Mouse (Mus musculus): ENCODE measurements around the gene Ercc6l. TPM values are rescaled to one million over a fixed set of nuclear protein-coding genes. Genes with fewer than 3 reads are reported as not detected.

Ercc6l gene
- total and polyA plus RNA-seq, 3 experiments, result 1.2 to 40.9 (median 20.7) TPM

DNA sequence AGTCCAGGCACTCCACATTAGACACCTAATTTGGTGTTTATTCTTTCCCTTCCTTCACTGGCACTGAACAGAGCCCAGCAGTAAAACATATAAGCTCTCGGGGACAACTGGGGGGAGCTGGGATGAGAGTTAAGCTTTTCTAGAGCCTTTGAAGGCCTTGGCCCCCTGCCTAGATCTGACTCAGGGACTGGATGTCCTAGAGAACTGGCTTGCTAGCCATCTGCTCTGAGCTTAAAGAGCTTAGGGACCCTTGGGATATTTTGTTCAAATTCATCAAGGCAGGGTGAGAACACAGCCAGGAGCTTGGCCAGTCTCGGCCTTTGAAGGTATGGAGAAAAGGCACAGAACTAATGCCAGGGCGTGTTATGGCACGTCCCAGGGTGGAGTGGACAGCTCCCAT lies 6.6 kb upstream of the Ercc6l start:
- Histone ChIP-seq H3K27me3 (ENCODE audit: insufficient read depth, low read length) (peaks cover 4% of the 10 kb centered on the region; the same call in 1 of the 2 replicates), H3K4me3 (ENCODE audit: low read depth, low read length) (no peak overlapping the region), H3K9me3 (replicated peaks) (no peaks in the 10 kb centered on the region), H3K4me1 (ENCODE audit: insufficient read depth, low read depth, low read length) (no peaks in the 10 kb centered on the region; the same call in 1 of the 2 replicates), H3K36me3 (replicated peaks) (no peaks in the 10 kb centered on the region)
- no peak for DNase-seq (ENCODE audit: low spot score)
- no peak for ATAC-seq (ENCODE audit: extremely low read depth, insufficient number of reproducible peaks, low FRiP score, poor library complexity, severe bottlenecking)
- TF ChIP-seq TAL1 (conservative IDR thresholded peaks at IDR 0.05; ENCODE audit: low read depth, low read length) (no peak), CTCF (IDR thresholded peaks at IDR 0.05; ENCODE audit: low read depth, low read length) (no peak), GATA1 (IDR thresholded peaks at IDR 0.05; ENCODE audit: borderline replicate concordance, low read length) (no peak), POLR2AphosphoS5 (IDR thresholded peaks at IDR 0.05; ENCODE audit: insufficient replicate concordance, low read depth, low read length) (no peak), GATA2 (IDR thresholded peaks at IDR 0.05; ENCODE audit: borderline replicate concordance, low read depth, low read length) (no peak)

- Histone ChIP-seq H3K27me3 (ENCODE audit: insufficient read depth, low read length) (peaks cover 4% of the 10 kb centered on the region; the same call in 1 of the 2 replicates), H3K9me3 (replicated peaks) (no peaks in the 10 kb centered on the region), H3K36me3 (replicated peaks) (no peaks in the 10 kb centered on the region), H3K4me3 (ENCODE audit: low read depth, low read length) (no peak overlapping the region), H3K4me1 (ENCODE audit: insufficient read depth, low read depth, low read length) (no peaks in the 10 kb centered on the region; the same call in 1 of the 2 replicates)
- TF ChIP-seq POLR2AphosphoS5 (IDR thresholded peaks at IDR 0.05; ENCODE audit: insufficient replicate concordance, low read depth, low read length), result no peak
- ATAC-seq (ENCODE audit: extremely low read depth, insufficient number of reproducible peaks, low FRiP score, poor library complexity, severe bottlenecking), result no peak
- DNase-seq (ENCODE audit: low spot score), result no peak
Observed at GRCm38 (mm10) chrX:102163096-102163495, 6.2 kb upstream of the Ercc6l start.

GRCm38 (mm10) chrX:102160528-102160927 lies 3.6 kb upstream of the Ercc6l start:
- Histone ChIP-seq H3K36me3 (replicated peaks) (no peaks in the 10 kb centered on the region), H3K9me3 (replicated peaks) (no peaks in the 10 kb centered on the region), H3K27me3 (ENCODE audit: insufficient read depth, low read length) (no peaks in the 10 kb centered on the region), H3K4me1 (ENCODE audit: insufficient read depth, low read depth, low read length) (peaks cover 10% of the 10 kb centered on the region), H3K4me3 (ENCODE audit: low read depth, low read length) (no peak overlapping the region)
- no peak for ATAC-seq (ENCODE audit: extremely low read depth, insufficient number of reproducible peaks, low FRiP score, poor library complexity, severe bottlenecking)
- no peak for TF ChIP-seq GATA1 (IDR thresholded peaks at IDR 0.05; ENCODE audit: borderline replicate concordance, low read length)
- TF ChIP-seq GATA2 (IDR thresholded peaks at IDR 0.05; ENCODE audit: borderline replicate concordance, low read depth, low read length), result no peak
- no peak for TF ChIP-seq CTCF (IDR thresholded peaks at IDR 0.05; ENCODE audit: low read depth, low read length)
- no peak for TF ChIP-seq TAL1 (conservative IDR thresholded peaks at IDR 0.05; ENCODE audit: low read depth, low read length)
- TF ChIP-seq POLR2AphosphoS5 (IDR thresholded peaks at IDR 0.05; ENCODE audit: insufficient replicate concordance, low read depth, low read length), result no peak
- DNase-seq (ENCODE audit: low spot score), result no peak

DNA sequence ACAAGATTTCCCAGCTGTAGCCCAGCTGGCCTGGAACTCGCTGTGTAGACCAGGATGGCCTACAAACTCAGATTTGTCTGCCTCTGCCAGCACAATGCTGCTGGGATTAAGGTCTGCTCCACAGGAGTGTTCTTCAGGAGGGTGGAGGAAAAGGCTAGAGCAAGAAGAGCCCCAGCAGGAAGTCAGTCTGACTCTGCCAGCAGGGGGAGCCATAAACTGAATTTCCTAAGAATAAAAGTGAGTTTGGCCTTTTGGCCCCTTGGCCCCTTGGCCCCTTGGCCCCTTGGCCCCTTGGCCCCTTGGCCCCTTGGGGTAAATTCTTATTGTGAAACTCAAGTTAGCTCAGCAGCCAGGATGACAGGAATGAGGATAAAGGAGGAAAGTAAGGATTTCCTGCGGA lies 2.9 kb upstream of the Ercc6l start:
- H3K9me3 ChIP-seq (replicated peaks), result no peaks in the 10 kb centered on the region
- no peak for TF ChIP-seq GATA1 (IDR thresholded peaks at IDR 0.05; ENCODE audit: borderline replicate concordance, low read length)
- TF ChIP-seq TAL1 (conservative IDR thresholded peaks at IDR 0.05; ENCODE audit: low read depth, low read length), result no peak
- no peak for TF ChIP-seq CTCF (IDR thresholded peaks at IDR 0.05; ENCODE audit: low read depth, low read length)
- TF ChIP-seq GATA2 (IDR thresholded peaks at IDR 0.05; ENCODE audit: borderline replicate concordance, low read depth, low read length), result no peak
- no peak for TF ChIP-seq POLR2AphosphoS5 (IDR thresholded peaks at IDR 0.05; ENCODE audit: insufficient replicate concordance, low read depth, low read length)
- H3K36me3 ChIP-seq (replicated peaks), result no peaks in the 10 kb centered on the region
- no peak overlapping the region for H3K4me3 ChIP-seq (ENCODE audit: low read depth, low read length)
- DNase-seq (ENCODE audit: low spot score), result no peak
- peaks cover 10% of the 10 kb centered on the region for H3K4me1 ChIP-seq (ENCODE audit: insufficient read depth, low read depth, low read length)
- ATAC-seq (ENCODE audit: extremely low read depth, insufficient number of reproducible peaks, low FRiP score, poor library complexity, severe bottlenecking), result no peak
- no peaks in the 10 kb centered on the region for H3K27me3 ChIP-seq (ENCODE audit: insufficient read depth, low read length)

DNA sequence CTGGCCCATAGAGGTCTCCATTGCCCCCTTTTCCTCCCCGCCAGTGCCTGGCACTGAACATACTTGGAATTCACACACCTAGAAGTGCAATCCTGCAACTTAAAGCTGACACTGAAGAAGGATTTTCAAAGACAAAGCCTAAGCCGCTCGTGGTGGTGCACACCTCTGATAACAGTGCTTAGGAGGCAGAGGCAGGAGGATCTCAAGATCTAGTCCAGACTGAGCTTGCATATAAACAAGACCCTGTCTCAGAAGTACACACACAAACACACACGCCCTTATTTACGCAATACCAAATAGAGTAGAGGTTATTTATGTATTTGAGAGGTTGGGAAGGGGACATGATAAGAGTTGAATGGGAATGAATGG lies 516 bp upstream of the Ercc6l start:
- Histone ChIP-seq H3K9me3 (replicated peaks) (no peaks in the 10 kb centered on the region), H3K4me3 (ENCODE audit: low read depth, low read length) (peak overlapping the region; percentile 63), H3K27me3 (ENCODE audit: insufficient read depth, low read length) (no peaks in the 10 kb centered on the region), H3K4me1 (ENCODE audit: insufficient read depth, low read depth, low read length) (peaks cover 15% of the 10 kb centered on the region), H3K36me3 (replicated peaks) (peaks cover 12% of the 10 kb centered on the region)
- no peak for DNase-seq (ENCODE audit: low spot score)
- no peak for ATAC-seq (ENCODE audit: extremely low read depth, insufficient number of reproducible peaks, low FRiP score, poor library complexity, severe bottlenecking)
- TF ChIP-seq TAL1 (conservative IDR thresholded peaks at IDR 0.05; ENCODE audit: low read depth, low read length) (no peak), GATA2 (IDR thresholded peaks at IDR 0.05; ENCODE audit: borderline replicate concordance, low read depth, low read length) (no peak), POLR2AphosphoS5 (IDR thresholded peaks at IDR 0.05; ENCODE audit: insufficient replicate concordance, low read depth, low read length) (no peak), GATA1 (IDR thresholded peaks at IDR 0.05; ENCODE audit: borderline replicate concordance, low read length) (no peak), CTCF (IDR thresholded peaks at IDR 0.05; ENCODE audit: low read depth, low read length) (no peak)

DNA sequence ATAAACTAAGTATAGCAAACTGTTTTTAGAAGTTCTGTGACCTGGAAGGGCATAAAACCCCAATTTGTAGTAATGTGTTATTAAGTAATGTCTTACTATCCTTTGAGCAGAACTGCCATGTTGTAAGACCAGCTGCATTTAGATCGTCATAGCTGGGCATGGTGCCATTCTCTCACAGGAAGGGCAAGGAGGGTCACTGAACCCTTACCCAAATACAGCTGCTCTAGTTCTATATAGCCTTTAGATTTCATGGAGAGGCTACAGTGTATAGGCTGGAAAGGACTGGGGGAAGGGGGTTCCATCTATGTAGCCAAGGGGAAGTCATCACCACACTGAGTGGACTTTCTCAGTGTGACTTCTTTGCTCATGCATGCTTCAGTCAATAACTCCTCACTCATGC lies 15.7 kb downstream of the Ercc6l start:
- no peak for TF ChIP-seq POLR2AphosphoS5 (IDR thresholded peaks at IDR 0.05; ENCODE audit: insufficient replicate concordance, low read depth, low read length)
- Histone ChIP-seq H3K9me3 (replicated peaks) (no peaks in the 10 kb centered on the region), H3K36me3 (replicated peaks) (peaks cover 47% of the 10 kb centered on the region), H3K4me1 (ENCODE audit: insufficient read depth, low read depth, low read length) (no peaks in the 10 kb centered on the region), H3K27me3 (ENCODE audit: insufficient read depth, low read length) (no peaks in the 10 kb centered on the region), H3K4me3 (ENCODE audit: low read depth, low read length) (no peak overlapping the region)
- ATAC-seq (ENCODE audit: extremely low read depth, insufficient number of reproducible peaks, low FRiP score, poor library complexity, severe bottlenecking) (no peak), DNase-seq (ENCODE audit: low spot score) (no peak)

- no peak overlapping the region for H3K4me3 ChIP-seq (ENCODE audit: low read depth, low read length)
- no peak for TF ChIP-seq GATA2 (IDR thresholded peaks at IDR 0.05; ENCODE audit: borderline replicate concordance, low read depth, low read length)
- TF ChIP-seq TAL1 (conservative IDR thresholded peaks at IDR 0.05; ENCODE audit: low read depth, low read length), result no peak
- TF ChIP-seq GATA1 (IDR thresholded peaks at IDR 0.05; ENCODE audit: borderline replicate concordance, low read length), result no peak
- TF ChIP-seq CTCF (IDR thresholded peaks at IDR 0.05; ENCODE audit: low read depth, low read length), result no peak
- TF ChIP-seq POLR2AphosphoS5 (IDR thresholded peaks at IDR 0.05; ENCODE audit: insufficient replicate concordance, low read depth, low read length), result no peak
- DNase-seq (ENCODE audit: low spot score), result no peak
- no peaks in the 10 kb centered on the region for H3K27me3 ChIP-seq (ENCODE audit: insufficient read depth, low read length)
- no peaks in the 10 kb centered on the region for H3K9me3 ChIP-seq (replicated peaks)
- H3K4me1 ChIP-seq (ENCODE audit: insufficient read depth, low read depth, low read length), result peaks cover 3% of the 10 kb centered on the region
- no peak for ATAC-seq (ENCODE audit: extremely low read depth, insufficient number of reproducible peaks, low FRiP score, poor library complexity, severe bottlenecking)
- peaks cover 39% of the 10 kb centered on the region for H3K36me3 ChIP-seq (replicated peaks)
Observed at GRCm38 (mm10) chrX:102121321-102121720, 35.6 kb downstream of the Ercc6l start.

Data from G1E (cell line).